Mouse (Mus musculus) thymus, postnatal 14 days (tissue): Measurements from ENCODE around the gene Olfr93.
"Not testable (repeated sequence)": the region's sequence is repeated elsewhere in the genome, so short reads cannot be mapped to it uniquely, and the experiment has no call there.

Source experiments
- DNase-seq: peaks from one replicate; pipeline ENCODE4 v3.0.0; 2021

Olfr93 gene

GRCm38 (mm10) chr17:37161394-37161793, at the start of gene Olfr93:
TSS of gene Olfr93 (minus strand) at chr17:37161494.
- DNase-seq = no peak

- DNase-seq = no peak
Measured at GRCm38 (mm10) chr17:37203917-37204236, 42.6 kb upstream of the Olfr93 start.

GRCm38 (mm10) chr17:37203206-37203916, 42.1 kb upstream of the Olfr93 start:
- peak; percentile 61 for DNase-seq

GRCm38 (mm10) chr17:37200894-37201293, 39.6 kb upstream of the Olfr93 start, which contains the start of gene Olfr94:
TSS of gene Olfr94 (minus strand) at chr17:37200994.
- no peak for DNase-seq

DNA sequence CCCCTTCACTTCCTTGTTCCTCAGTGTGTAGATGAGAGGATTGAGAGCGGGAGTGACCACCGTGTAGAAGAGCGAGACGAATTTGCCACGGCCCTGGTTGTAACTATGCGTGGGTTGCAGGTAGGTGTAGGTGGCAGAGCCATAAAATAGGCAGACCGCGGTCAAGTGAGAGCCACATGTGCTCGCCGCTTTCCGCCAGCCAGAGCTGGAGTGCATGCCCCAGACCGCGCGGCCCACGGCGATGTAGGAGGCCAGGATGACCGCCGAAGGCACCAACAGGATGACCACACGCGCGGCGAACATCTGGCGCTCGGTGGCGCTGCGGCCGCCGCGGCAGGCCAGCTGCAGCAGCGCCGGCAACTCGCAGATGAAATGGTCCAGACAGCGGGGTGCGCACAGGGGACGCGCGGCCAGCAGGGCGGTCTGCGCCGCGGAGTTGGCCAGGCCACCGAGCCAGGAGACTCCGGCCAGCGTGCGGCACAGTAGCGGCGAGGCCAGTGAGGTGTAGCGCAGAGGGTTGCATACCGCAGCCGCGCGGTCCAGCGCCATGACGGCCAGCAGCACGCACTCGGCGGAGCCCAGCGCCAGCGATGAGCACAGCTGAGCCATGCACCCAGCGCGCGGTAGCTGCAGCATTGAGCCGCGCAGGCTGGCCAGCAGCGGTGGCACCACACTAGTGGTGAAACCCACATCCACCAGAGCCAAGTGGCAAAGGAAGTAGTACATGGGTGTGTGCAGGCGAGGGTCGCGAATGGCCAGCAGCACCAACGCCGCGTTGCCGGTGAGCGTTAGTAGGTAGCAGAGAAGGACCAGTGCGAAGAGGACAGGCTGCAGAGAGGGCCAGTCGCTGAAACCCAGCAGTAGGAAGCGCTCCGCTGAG, 35.8 kb upstream of the Olfr93 start:
- DNase-seq = no peak

GRCm38 (mm10) chr17:37194782-37195181, 33.5 kb upstream of the Olfr93 start:
- DNase-seq = no peak

DNA sequence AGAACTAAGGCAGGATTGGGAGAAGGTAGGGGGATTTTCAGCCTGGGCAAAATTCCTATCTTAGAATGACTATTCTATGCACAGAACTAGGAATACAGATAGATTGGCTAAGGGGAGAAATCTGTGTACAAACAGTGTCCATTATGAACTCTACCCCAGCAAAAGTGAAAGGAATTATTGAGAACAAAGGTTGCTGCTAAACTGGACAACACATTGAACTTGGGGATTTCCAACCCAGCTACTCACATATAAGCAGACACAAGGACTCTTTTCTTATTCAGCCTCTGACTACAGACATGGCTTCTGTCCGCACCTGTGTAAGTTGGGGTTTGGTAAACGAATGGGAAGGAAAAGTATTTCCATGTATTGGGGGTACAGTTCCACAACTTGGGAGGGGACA, 32.4 kb upstream of the Olfr93 start, which contains the start of gene Ubd:
Gene Ubd (plus strand): TSS at position 237 of the 400 bp plus-strand sequence.
- DNase-seq = no peak

DNA sequence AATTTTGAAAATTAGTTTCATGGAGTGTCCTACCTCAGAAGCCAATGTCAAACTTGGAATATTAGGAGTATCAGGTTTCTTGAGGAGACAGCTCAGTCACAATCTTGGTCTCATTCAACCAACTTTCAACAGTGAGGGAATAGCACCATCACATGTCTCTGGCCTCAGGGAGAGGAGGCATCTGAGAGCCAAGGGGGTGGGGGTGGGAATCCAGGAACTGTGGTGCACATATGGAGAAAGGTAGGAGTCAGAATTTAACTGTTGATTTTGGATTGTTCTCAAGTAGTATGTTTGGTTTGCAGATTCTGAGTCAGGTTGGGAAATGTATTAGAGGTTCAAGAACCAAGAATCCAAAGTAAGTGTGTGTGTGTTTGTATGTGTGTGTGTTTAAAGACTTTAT, 31.7 kb upstream of the Olfr93 start:
- DNase-seq = no peak

DNA sequence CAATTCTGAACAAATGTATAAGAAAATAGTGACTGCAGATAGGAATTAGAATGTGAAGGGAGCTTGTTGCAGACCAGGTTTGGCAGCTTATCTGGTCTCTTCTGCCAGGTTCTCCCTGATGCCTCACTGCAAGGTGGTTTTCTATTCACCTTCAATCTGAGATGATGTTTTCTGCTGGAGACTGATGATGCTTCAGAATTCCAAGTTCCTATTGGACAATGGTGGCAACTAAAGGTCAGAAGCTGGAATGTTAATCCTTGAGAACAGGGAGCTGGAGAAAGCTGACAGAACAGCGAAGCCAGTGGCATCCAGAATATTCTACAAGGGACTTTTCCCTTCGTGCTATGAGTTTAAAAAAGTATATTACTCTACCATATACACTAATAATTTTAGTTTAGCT, 29.4 kb upstream of the Olfr93 start:
- no peak for DNase-seq

- no peak for DNase-seq
Measured at GRCm38 (mm10) chr17:37185474-37185873, 24.2 kb upstream of the Olfr93 start.

- DNase-seq = not testable (repeated sequence)
Measured at GRCm38 (mm10) chr17:37131366-37131765, 29.9 kb downstream of the Olfr93 start.

- no peak for DNase-seq
Measured at GRCm38 (mm10) chr17:37119988-37120387, 41.3 kb downstream of the Olfr93 start, which contains the start of gene Olfr92. TSS of gene Olfr92 (minus strand) at chr17:37120088.

DNA sequence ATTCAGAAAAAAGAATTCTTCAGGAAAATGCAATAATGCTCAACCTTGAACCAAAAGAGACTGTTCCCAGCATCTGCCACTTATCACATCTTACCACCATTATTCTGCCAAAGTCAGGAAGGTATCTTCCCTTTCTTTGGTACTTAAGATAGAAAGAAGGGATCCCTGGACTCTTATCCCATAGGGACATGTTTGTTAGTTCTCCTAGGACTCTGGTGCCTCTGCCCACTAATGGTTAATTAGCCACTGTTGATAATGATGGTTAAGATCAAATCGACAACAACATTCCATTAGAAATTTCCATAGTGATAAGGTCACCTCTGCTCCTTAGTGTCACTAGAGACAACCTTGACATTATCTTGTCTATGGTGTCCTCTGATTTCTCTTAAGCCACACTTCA, 63.1 kb downstream of the Olfr93 start, which contains the start of gene Olfr91:
Gene Olfr91 (minus strand): TSS at position 101 of the 400 bp plus-strand sequence.
- DNase-seq = no peak

- no peak for DNase-seq
Measured at GRCm38 (mm10) chr17:37093289-37093688, 68.0 kb downstream of the Olfr93 start.

GRCm38 (mm10) chr17:37092198-37092597, 69.1 kb downstream of the Olfr93 start:
- DNase-seq = no peak
